Mouse (Mus musculus): Measurements from ENCODE around the gene Arhgap22. TPM values are rescaled to one million over a fixed set of nuclear protein-coding genes. Genes with fewer than 3 reads are reported as not detected.

The Arhgap22 gene
- polyA plus RNA-seq, 1 experiment from 2014 or later = 3.8 TPM

DNA sequence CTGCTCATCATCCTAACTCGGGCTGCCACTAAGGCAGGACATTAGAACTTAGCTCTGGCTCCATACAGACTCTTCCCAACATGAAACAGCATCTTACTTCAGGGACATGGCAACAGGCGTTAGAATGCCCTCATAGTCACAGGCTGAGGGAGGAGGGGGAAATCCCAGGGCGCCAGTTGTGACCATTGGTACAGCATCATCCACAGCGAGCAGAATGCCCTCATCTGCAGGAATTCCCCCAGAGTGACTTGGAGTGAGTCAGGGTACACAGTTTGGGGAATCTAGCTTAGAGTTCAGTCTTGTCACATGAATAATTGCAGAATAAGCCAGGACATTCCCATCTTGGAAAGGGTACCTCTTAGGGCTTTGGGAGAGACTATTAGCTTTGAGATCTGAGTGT is 74.1 kb downstream of the Arhgap22 start:
- no peaks in the 10 kb centered on the region for H3K9me3 ChIP-seq (replicated peaks; ENCODE audit: low read length)
- no peak overlapping the region for H3K27ac ChIP-seq
- TF ChIP-seq CTCF (IDR thresholded peaks at IDR 0.05; ENCODE audit: low read depth) = no peak
- no peaks in the 10 kb centered on the region for H3K27me3 ChIP-seq (ENCODE audit: insufficient read depth, low read length)
- H3K36me3 ChIP-seq (ENCODE audit: insufficient read depth, low read length) = no peaks in the 10 kb centered on the region
- DNase-seq (ENCODE audit: low spot score) = no peak
- no peak overlapping the region for H3K4me2 ChIP-seq (ENCODE audit: low read length)
- no peak overlapping the region for H3K4me3 ChIP-seq (replicated peaks; ENCODE audit: low read depth, low read length)
- ATAC-seq (replicated peaks; ENCODE audit: low FRiP score, low read depth) = no peak
- no peak overlapping the region for H3K9ac ChIP-seq (ENCODE audit: low read depth, low read length)
- WGBS = 76% methylated on average over 4 of the region's 4 CpGs
- no peaks in the 10 kb centered on the region for H3K4me1 ChIP-seq (replicated peaks; ENCODE audit: insufficient read depth, low read length)

DNA sequence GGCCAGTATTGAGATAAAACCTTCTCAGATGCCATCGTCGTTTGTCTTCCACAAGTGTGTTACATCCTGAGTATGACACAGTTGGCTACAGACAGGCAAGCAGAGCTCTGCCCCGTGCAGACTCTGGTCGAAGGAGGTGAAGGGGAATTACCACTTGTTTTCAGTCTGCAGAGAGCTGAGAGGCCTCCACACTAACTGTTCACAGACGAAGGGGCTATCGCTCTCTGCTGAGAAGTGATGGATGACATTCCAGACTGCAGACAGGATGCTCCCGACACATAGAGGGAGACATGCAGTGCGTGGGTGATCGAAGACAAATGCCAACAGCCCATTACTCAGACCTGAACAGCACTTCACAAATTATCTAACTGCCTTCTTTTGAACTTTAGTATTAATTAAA is 76.2 kb downstream of the Arhgap22 start:
- no peak for ATAC-seq (replicated peaks; ENCODE audit: low FRiP score, low read depth)
- no peaks in the 10 kb centered on the region for H3K36me3 ChIP-seq (ENCODE audit: insufficient read depth, low read length)
- no peak overlapping the region for H3K4me3 ChIP-seq (replicated peaks; ENCODE audit: low read depth, low read length)
- no peaks in the 10 kb centered on the region for H3K27me3 ChIP-seq (ENCODE audit: insufficient read depth, low read length)
- no peak overlapping the region for H3K9ac ChIP-seq (ENCODE audit: low read depth, low read length)
- no peak for TF ChIP-seq CTCF (IDR thresholded peaks at IDR 0.05; ENCODE audit: low read depth)
- DNase-seq (ENCODE audit: low spot score) = no peak
- no peaks in the 10 kb centered on the region for H3K4me1 ChIP-seq (replicated peaks; ENCODE audit: insufficient read depth, low read length)
- no peak overlapping the region for H3K4me2 ChIP-seq (ENCODE audit: low read length)
- no peaks in the 10 kb centered on the region for H3K9me3 ChIP-seq (replicated peaks; ENCODE audit: low read length)
- no peak overlapping the region for H3K27ac ChIP-seq
- 26% methylated on average over 9 of the region's 9 CpGs for WGBS

DNA sequence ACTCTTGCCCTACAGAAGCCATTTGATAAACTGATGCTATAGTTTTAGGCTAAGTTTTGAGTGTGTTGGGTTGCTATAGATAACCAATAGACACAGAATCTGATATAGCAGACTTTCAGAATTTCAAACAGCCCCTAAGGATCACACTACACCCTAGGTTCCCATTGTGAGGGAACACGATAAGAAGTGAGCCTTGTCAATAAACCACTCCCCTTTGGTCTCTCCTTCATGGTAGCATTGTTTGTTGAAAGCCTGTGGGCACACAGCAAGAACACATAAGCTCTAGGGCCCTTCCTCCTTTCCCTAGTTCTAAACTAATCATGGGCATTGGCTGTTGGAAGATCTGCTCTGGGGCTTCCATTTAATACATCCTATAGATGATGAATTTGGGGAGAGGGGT is 80.7 kb downstream of the Arhgap22 start:
- Histone ChIP-seq H3K27me3 (ENCODE audit: insufficient read depth, low read length) (no peaks in the 10 kb centered on the region), H3K9me3 (replicated peaks; ENCODE audit: low read length) (no peaks in the 10 kb centered on the region), H3K4me3 (replicated peaks; ENCODE audit: low read depth, low read length) (no peak overlapping the region), H3K4me1 (replicated peaks; ENCODE audit: insufficient read depth, low read length) (no peaks in the 10 kb centered on the region), H3K36me3 (ENCODE audit: insufficient read depth, low read length) (no peaks in the 10 kb centered on the region), H3K9ac (ENCODE audit: low read depth, low read length) (no peak overlapping the region), H3K4me2 (ENCODE audit: low read length) (no peak overlapping the region), H3K27ac (no peak overlapping the region)
- TF ChIP-seq CTCF (IDR thresholded peaks at IDR 0.05; ENCODE audit: low read depth) = no peak
- ATAC-seq (replicated peaks; ENCODE audit: low FRiP score, low read depth) (no peak), DNase-seq (ENCODE audit: low spot score) (no peak)
- 66% methylated on average over 1 of the region's 1 CpGs for WGBS

DNA sequence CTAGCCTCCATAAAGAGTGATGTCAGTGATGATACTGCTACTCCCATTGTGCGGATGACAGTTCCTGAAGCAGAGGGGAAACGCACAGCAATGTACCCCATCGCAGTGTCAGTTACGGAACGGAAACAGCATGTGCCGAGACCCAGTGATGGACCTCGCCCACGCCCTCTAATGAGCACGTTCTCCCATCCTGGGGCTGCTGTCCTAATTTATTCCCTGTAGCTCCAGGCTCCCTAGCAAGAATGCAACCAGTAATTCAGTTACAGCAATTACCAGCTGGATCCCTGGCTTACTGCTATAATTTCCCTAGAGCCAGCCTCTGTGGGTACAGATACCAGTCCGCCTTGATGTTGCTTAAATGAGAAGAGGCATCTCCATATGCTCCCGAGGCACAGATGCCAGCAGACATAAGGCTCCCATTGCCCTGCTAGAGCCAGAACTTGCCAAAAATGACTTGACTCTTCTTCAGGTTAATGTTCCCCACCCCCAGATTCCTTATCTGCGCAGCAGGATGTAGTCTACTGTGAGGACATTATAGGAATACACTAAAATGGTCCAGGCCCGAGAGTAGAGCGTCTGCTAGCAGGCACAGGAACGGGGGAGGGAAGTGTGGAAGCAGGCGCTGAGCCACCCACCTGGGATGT is 83.0 kb downstream of the Arhgap22 start:
- no peak for TF ChIP-seq CTCF (IDR thresholded peaks at IDR 0.05; ENCODE audit: low read depth)
- no peaks in the 10 kb centered on the region for H3K27me3 ChIP-seq (ENCODE audit: insufficient read depth, low read length)
- H3K4me3 ChIP-seq (replicated peaks; ENCODE audit: low read depth, low read length) = no peak overlapping the region
- H3K4me1 ChIP-seq (replicated peaks; ENCODE audit: insufficient read depth, low read length) = no peaks in the 10 kb centered on the region
- 83% methylated on average over 16 of the region's 16 CpGs for WGBS
- DNase-seq (ENCODE audit: low spot score) (no peak), ATAC-seq (replicated peaks; ENCODE audit: low FRiP score, low read depth) (no peak)
- H3K9me3 ChIP-seq (replicated peaks; ENCODE audit: low read length) = no peaks in the 10 kb centered on the region
- no peak overlapping the region for H3K9ac ChIP-seq (ENCODE audit: low read depth, low read length)
- H3K27ac ChIP-seq = no peak overlapping the region
- H3K36me3 ChIP-seq (ENCODE audit: insufficient read depth, low read length) = no peaks in the 10 kb centered on the region
- H3K4me2 ChIP-seq (ENCODE audit: low read length) = no peak overlapping the region

DNA sequence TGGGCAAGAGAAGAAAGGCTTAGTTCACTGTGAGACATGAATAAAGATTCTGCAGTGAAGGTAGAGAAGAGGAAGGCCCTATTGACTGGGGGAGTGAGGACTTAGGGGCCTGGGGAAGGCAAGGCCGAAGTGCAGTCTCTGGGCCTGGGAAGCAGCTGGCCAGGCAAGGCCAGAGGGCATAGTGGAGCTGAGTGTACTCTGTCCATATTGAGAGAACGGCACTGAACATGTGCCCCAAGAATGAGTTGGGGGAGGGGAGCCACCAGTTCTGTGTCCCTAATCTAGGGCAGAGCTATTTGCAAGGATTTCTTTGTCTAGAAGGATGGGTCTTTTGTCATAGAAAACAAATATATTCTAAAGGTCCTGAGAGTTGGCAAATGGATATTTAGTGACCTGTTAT is 86.8 kb downstream of the Arhgap22 start:
- H3K27ac ChIP-seq = no peak overlapping the region
- no peak overlapping the region for H3K9ac ChIP-seq (ENCODE audit: low read depth, low read length)
- DNase-seq (ENCODE audit: low spot score) (no peak), ATAC-seq (replicated peaks; ENCODE audit: low FRiP score, low read depth) (no peak)
- no peaks in the 10 kb centered on the region for H3K27me3 ChIP-seq (ENCODE audit: insufficient read depth, low read length)
- no peak for TF ChIP-seq CTCF (IDR thresholded peaks at IDR 0.05; ENCODE audit: low read depth)
- H3K36me3 ChIP-seq (ENCODE audit: insufficient read depth, low read length) = no peaks in the 10 kb centered on the region
- 76% methylated on average over 2 of the region's 2 CpGs for WGBS
- no peaks in the 10 kb centered on the region for H3K9me3 ChIP-seq (replicated peaks; ENCODE audit: low read length)
- H3K4me2 ChIP-seq (ENCODE audit: low read length) = no peak overlapping the region
- no peak overlapping the region for H3K4me3 ChIP-seq (replicated peaks; ENCODE audit: low read depth, low read length)
- H3K4me1 ChIP-seq (replicated peaks; ENCODE audit: insufficient read depth, low read length) = no peaks in the 10 kb centered on the region

DNA sequence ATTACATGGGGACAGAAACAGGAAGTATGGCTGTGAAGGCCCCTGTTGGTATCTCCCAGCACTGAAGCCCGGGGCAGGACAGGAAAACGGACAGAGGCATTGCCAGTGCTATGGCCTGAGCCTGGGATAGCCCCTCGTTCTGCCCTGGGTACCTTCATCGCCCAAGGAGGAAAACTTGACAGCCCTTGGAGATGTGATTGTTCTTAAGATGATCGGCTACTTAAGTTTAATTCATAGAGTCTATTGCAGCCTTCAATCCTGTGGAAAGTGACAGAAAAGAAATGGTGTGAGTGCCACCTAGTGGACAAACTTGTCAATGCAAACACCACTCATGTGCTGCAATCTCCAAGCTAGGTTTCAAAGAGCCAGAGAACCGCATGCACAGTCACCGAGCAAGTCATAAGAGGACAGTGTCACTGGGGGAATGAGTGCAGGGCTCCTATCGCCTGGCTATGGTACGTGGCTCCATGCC is 89.6 kb downstream of the Arhgap22 start:
- Histone ChIP-seq H3K9ac (ENCODE audit: low read depth, low read length) (no peak overlapping the region), H3K27ac (no peak overlapping the region), H3K4me2 (ENCODE audit: low read length) (no peak overlapping the region), H3K9me3 (replicated peaks; ENCODE audit: low read length) (no peaks in the 10 kb centered on the region), H3K36me3 (ENCODE audit: insufficient read depth, low read length) (no peaks in the 10 kb centered on the region), H3K4me1 (replicated peaks; ENCODE audit: insufficient read depth, low read length) (no peaks in the 10 kb centered on the region), H3K27me3 (ENCODE audit: insufficient read depth, low read length) (no peaks in the 10 kb centered on the region), H3K4me3 (replicated peaks; ENCODE audit: low read depth, low read length) (no peak overlapping the region)
- TF ChIP-seq CTCF (IDR thresholded peaks at IDR 0.05; ENCODE audit: low read depth) = peak; percentile 95
- ATAC-seq (replicated peaks; ENCODE audit: low FRiP score, low read depth) (peak; percentile 59; the same call in 1 of the 2 replicates), DNase-seq (ENCODE audit: low spot score) (peak; percentile 86)
- 21% methylated on average over 9 of the region's 9 CpGs for WGBS
